Mouse (Mus musculus) limb, embryonic 14.5 days (tissue): ENCODE measurements at regions not wholly inside any gene's neighbourhood (a gene's known extent, or its start where the extent isn't known, plus 50 kb on each side); places are given as distances from the start of the nearest gene placed in this dataset.

Source experiments
- ATAC-seq: fragments of 200-750 bp; cut with Nextera tagmentation; 2 replicates; pipeline ENCODE4 v1.8.0; 2017; ENCODE audit warnings: low read depth, moderate number of reproducible peaks, moderate TSS enrichment; ENCODE audit not compliant: low FRiP score
- DNase-seq: peaks from one replicate; pipeline ENCODE4 v3.0.0-alpha.2; 2015; ENCODE audit warnings: low spot score
- H3K27ac ChIP-seq: fragments of 300-500 bp; sonication (generic); replicated peaks from 2 replicates; pipeline ENCODE4 v1.5.1; 2014; ENCODE audit warnings: low read depth, mild to moderate bottlenecking, low read length, moderate library complexity, mixed read lengths
- H3K27me3 ChIP-seq: fragments of 300-500 bp; sonication (generic); 2 replicates; pipeline ENCODE4 v1.6.1; 2014; ENCODE audit warnings: low read length, mixed read lengths; ENCODE audit not compliant: control insufficient read depth, insufficient read depth
- H3K36me3 ChIP-seq: fragments of 300-500 bp; sonication (generic); 2 replicates; pipeline ENCODE4 v1.6.1; 2014; ENCODE audit warnings: mild to moderate bottlenecking, low read length, moderate library complexity, mixed read lengths; ENCODE audit not compliant: control insufficient read depth, insufficient read depth
- H3K4me1 ChIP-seq: fragments of 300-500 bp; sonication (generic); 2 replicates; pipeline ENCODE4 v1.6.1; 2014; ENCODE audit warnings: antibody characterized with exemption, low read length, mixed read lengths; ENCODE audit not compliant: control insufficient read depth, insufficient read depth
- H3K4me2 ChIP-seq: fragments of 300-500 bp; sonication (generic); replicated peaks from 2 replicates; pipeline ENCODE4 v1.6.1; 2014; ENCODE audit warnings: low read depth, mild to moderate bottlenecking, low read length, moderate library complexity; ENCODE audit not compliant: severe bottlenecking
- H3K4me3 ChIP-seq: fragments of 300-500 bp; sonication (generic); replicated peaks from 2 replicates; pipeline ENCODE4 v1.5.1; 2014; ENCODE audit warnings: low read length
- H3K9ac ChIP-seq: fragments of 300-500 bp; sonication (generic); 2 replicates; pipeline ENCODE4 v1.6.1; 2014; ENCODE audit warnings: mild to moderate bottlenecking, low read depth, low read length, moderate library complexity; ENCODE audit not compliant: severe bottlenecking
- H3K9me3 ChIP-seq: fragments of 300-500 bp; sonication (generic); 2 replicates; pipeline ENCODE4 v1.6.1; 2016; ENCODE audit warnings: low read length; ENCODE audit not compliant: control insufficient read depth
- POLR2A ChIP-seq: fragments of 200-500 bp; IDR thresholded peaks from 2 replicates; pipeline ENCODE4 v1.8.0; 2012; ENCODE audit warnings: inconsistent platforms, mild to moderate bottlenecking, moderate library complexity, borderline replicate concordance; ENCODE audit not compliant: insufficient read depth, insufficient read length; ENCODE audit errors: extremely low read depth
- WGBS: fragments of 180-500 bp; shearing (Covaris S2); extraction: QIAGEN DNeasy Blood & Tissue Kit; methylation state at CpG from one replicate; pipeline ENCODE4 v1.1.7; 2014; 5-methylcytosine and 5-hydroxymethylcytosine counted together

GRCm38 (mm10) chr15:36427334-36427733 lies 580.2 kb downstream of the Zfp706 start:
- no peak for ATAC-seq
- Histone ChIP-seq H3K4me3 (no peak overlapping the region), H3K27ac (no peak overlapping the region), H3K36me3 (no peaks in the 10 kb centered on the region), H3K4me2 (no peak overlapping the region), H3K9ac (no peak overlapping the region), H3K27me3 (no peaks in the 10 kb centered on the region), H3K4me1 (no peaks in the 10 kb centered on the region), H3K9me3 (no peaks in the 10 kb centered on the region)
- no peak for TF ChIP-seq POLR2A
- WGBS: 50% methylated on average over 4 of the region's 4 CpGs
- no peak for DNase-seq

GRCm38 (mm10) chr15:36425902-36426301 lies 581.7 kb downstream of the Zfp706 start:
- Histone ChIP-seq H3K9ac (no peak overlapping the region), H3K36me3 (no peaks in the 10 kb centered on the region), H3K4me3 (no peak overlapping the region), H3K4me2 (no peak overlapping the region), H3K27me3 (no peaks in the 10 kb centered on the region), H3K27ac (no peak overlapping the region), H3K4me1 (no peaks in the 10 kb centered on the region), H3K9me3 (no peaks in the 10 kb centered on the region)
- no peak for TF ChIP-seq POLR2A
- DNase-seq (no peak), ATAC-seq (no peak)
- 87% methylated on average over 8 of the region's 8 CpGs for WGBS

GRCm38 (mm10) chr15:36424047-36424446 lies 583.5 kb downstream of the Zfp706 start:
- Histone ChIP-seq H3K9me3 (no peaks in the 10 kb centered on the region), H3K9ac (no peak overlapping the region), H3K4me1 (no peaks in the 10 kb centered on the region), H3K36me3 (no peaks in the 10 kb centered on the region), H3K27ac (no peak overlapping the region), H3K4me2 (no peak overlapping the region), H3K27me3 (no peaks in the 10 kb centered on the region), H3K4me3 (no peak overlapping the region)
- TF ChIP-seq POLR2A: no peak
- ATAC-seq (no peak), DNase-seq (no peak)
- 88% methylated on average over 8 of the region's 8 CpGs for WGBS

GRCm38 (mm10) chr15:36422781-36423180 lies 584.8 kb downstream of the Zfp706 start:
- Histone ChIP-seq H3K4me1 (no peaks in the 10 kb centered on the region), H3K4me3 (no peak overlapping the region), H3K9me3 (no peaks in the 10 kb centered on the region), H3K27me3 (no peaks in the 10 kb centered on the region), H3K4me2 (no peak overlapping the region), H3K36me3 (no peaks in the 10 kb centered on the region), H3K9ac (no peak overlapping the region), H3K27ac (no peak overlapping the region)
- DNase-seq: no peak
- 56% methylated on average over 3 of the region's 3 CpGs for WGBS
- no peak for TF ChIP-seq POLR2A
- ATAC-seq: no peak

- H3K4me1 ChIP-seq: no peaks in the 10 kb centered on the region
- H3K4me2 ChIP-seq: no peak overlapping the region
- no peaks in the 10 kb centered on the region for H3K9me3 ChIP-seq
- DNase-seq: no peak
- H3K9ac ChIP-seq: no peak overlapping the region
- TF ChIP-seq POLR2A: no peak
- no peak for ATAC-seq
- no peaks in the 10 kb centered on the region for H3K36me3 ChIP-seq
- H3K27me3 ChIP-seq: no peaks in the 10 kb centered on the region
- H3K4me3 ChIP-seq: no peak overlapping the region
- 79% methylated on average over 7 of the region's 7 CpGs for WGBS
- H3K27ac ChIP-seq: no peak overlapping the region
Observed at GRCm38 (mm10) chr15:36419943-36420480, 587.6 kb downstream of the Zfp706 start.

GRCm38 (mm10) chr15:36417426-36417825 lies 590.1 kb downstream of the Zfp706 start:
- H3K36me3 ChIP-seq: no peaks in the 10 kb centered on the region
- no peaks in the 10 kb centered on the region for H3K9me3 ChIP-seq
- WGBS: 75% methylated on average over 3 of the region's 3 CpGs
- ATAC-seq (no peak), DNase-seq (no peak)
- no peak overlapping the region for H3K4me2 ChIP-seq
- H3K27ac ChIP-seq: no peak overlapping the region
- no peaks in the 10 kb centered on the region for H3K27me3 ChIP-seq
- TF ChIP-seq POLR2A: no peak
- no peak overlapping the region for H3K4me3 ChIP-seq
- H3K9ac ChIP-seq: no peak overlapping the region
- no peaks in the 10 kb centered on the region for H3K4me1 ChIP-seq
